Mouse (Mus musculus): ENCODE measurements around the gene Kcnh6. TPM values are rescaled to one million over a fixed set of nuclear protein-coding genes. Genes with fewer than 3 reads are reported as not detected.
A peak's percentile ranks its signal among the peaks of the same experiment; 100 is the strongest.
"Not testable (repeated sequence)": the region's sequence is repeated elsewhere in the genome, so short reads cannot be mapped to it uniquely, and the experiment has no call there.

Gene Kcnh6
- polyA plus RNA-seq, 3 experiments from 2014 or later: 0.16 TPM; not detected in 2

DNA sequence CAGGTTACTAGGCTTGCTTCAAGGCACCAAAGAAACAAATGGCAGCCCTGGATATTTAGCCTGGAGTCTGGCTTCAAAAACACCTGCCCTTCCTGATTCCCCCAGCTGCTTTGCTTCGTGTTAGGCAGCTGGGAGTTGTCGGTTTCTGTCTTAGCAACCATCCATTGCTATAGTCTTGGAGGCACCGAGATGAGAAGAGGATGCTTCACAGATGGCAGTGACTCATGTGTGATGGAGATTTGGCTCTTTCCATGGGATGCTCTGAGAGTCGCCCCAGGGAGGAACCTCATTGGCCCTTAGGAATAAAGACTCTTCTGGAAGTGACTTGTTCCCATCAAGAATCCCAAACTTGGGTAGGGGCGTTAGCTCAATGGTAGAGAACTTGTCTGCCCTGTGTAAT, 8.5 kb downstream of the Kcnh6 start:
- ATAC-seq: no peak

DNA sequence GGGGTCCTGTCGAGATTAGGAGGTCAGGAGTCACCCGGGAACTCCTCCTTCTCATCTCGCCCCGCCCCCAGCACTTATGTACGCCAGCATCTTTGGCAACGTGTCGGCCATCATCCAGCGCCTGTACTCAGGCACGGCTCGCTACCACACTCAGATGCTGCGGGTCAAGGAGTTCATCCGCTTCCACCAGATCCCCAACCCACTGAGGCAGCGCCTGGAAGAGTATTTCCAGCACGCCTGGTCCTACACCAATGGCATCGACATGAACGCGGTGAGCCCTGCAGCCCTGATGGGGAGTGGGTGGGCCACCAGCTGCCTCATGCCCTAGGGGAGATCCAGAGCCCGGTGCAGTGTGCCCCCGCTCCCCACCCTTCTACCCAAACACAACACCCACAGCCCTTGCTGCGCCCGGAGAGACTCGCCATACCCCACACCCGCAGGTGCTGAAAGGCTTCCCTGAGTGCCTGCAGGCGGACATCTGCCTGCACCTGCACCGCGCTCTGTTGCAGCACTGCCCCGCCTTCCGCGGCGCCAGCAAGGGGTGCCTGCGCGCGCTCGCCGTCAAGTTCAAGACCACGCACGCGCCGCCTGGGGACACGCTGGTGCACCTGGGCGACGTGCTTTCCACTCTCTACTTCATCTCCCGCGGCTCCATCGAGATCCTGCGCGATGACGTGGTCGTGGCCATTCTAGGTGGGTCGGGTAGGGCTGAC, 12.3 kb downstream of the Kcnh6 start:
- ATAC-seq: peak; percentile 46

DNA sequence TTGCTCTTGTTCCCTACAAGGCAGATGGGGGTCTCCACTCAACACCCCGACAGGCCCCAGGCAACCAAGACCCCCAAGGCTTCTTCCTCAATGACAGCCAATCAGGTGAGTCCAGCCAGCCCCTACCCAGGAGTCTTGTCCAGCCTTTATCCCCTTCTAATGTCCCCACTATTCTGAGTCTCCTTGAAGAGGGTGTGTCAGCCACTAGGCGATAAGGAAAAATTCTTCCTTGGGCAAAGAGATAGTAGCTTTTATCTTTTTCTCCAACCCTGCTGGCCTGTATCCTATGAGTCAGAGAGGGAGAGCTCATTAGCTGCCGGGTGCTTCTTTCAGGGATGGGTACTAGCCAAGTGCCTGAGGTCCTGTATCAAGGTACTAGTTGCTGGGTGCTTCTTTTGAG, 17.9 kb downstream of the Kcnh6 start:
- ATAC-seq: no peak

DNA sequence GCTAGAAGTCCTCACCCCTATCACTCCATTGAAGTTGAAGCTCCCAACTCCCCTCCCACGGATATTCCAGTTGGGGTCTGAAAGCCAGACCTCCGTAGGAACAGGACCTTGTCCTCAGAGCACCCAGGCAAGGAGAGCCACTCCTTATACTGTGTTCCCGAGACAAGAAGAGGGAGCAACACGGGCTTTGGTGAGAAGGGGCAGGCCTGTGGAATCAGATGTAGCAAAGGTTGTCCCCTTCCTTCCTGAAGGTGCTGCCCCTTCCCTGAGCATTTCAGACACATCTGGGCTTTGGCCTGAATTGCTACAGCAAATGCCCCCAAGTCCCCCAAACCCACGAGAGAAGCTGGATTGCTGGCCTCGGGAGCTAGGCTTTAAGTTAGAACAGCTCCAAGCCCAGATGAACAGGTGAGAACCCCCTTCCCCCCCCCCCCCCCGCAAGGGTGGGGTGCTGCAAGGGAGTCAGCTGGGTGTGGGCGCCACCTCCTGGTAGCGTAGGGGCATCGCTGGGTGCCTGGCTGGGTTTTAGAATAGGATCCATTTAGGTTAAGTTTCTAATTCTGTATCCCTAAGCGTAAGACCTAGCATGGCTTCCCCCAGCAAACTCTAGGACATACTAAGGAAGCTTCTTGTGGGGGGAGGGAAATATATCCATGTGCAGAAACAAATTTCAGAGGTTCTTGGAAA, 18.7 kb downstream of the Kcnh6 start:
- peak; percentile 66 for ATAC-seq

DNA sequence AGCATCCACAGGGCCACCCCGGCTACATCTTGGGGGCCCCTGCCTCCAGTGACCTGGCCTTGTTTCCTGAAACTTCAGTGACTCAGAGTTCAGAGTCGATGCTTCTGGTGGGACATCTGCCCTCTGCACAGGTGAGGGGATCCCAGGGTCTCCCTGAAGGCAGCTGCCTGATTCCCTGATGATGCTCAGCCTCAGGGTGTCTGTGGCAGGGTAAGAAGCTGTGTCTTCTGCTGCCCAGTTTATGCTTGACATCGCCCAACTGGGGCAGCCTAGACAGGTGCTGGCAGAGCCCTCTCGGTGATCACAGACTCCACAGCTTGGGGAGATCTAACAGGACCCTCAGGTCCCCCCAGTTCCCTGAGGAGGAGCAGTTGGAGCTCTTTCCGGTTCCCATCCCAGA, 19.7 kb downstream of the Kcnh6 start:
- ATAC-seq: peak; percentile 44

DNA sequence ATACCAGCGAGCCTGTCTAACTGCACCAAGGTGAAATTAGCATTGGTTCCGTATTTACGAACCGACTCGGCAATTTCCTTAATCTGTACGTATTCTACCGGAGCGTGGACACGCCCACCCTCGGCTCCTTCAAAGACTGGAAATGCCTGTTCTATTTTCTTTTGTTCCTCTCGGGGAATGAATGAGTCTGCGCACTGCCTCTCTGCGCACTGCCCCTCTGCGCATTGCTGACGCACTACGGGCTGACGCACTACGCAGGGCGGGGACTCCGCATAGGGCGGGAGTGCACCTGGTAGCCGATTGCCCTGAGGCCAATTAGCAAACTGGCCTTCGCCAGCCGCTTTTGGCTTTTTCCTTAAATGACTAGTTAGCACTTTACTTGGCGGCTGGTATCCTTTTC, 24.1 kb downstream of the Kcnh6 start:
- ATAC-seq: not testable (repeated sequence)

DNA sequence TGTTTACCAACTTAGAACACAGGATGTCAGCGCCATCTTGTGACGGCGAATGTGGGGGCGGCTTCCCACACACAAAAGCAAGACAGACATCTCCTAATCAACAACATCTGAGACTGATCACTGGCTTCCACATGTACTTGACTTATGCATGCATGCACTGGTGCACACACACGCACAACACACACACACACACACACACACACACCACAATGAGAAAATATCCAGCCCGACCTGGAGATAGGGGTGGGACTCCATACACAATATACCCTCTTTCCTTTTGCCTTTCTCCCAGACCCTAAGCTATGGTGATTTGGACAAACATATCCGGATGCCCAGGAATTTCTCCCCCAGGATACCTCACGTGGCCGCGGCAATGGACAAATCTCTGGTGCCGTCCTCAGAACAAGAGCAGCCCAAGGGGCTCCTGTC, 25.6 kb downstream of the Kcnh6 start:
- ATAC-seq: peak; percentile 59

DNA sequence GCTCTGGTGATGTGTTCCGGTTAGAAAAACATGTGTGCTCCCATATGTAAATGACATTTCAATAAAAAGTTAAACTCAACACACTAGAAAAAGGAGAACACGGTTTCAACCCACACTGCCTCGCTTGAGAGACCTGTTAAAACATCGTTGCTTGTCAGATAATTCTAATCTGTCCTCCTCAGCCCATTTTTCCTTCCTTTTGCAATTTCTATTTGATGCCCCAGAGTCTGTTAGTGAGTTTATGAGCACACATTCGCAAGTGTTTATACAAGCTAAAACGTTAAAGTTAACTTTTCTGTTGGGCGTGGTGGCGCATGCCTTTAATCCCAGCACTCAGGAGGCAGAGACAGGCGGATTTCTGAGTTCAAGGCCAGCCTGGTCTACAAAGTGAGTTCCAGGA, 27.1 kb downstream of the Kcnh6 start:
- ATAC-seq: no peak

DNA sequence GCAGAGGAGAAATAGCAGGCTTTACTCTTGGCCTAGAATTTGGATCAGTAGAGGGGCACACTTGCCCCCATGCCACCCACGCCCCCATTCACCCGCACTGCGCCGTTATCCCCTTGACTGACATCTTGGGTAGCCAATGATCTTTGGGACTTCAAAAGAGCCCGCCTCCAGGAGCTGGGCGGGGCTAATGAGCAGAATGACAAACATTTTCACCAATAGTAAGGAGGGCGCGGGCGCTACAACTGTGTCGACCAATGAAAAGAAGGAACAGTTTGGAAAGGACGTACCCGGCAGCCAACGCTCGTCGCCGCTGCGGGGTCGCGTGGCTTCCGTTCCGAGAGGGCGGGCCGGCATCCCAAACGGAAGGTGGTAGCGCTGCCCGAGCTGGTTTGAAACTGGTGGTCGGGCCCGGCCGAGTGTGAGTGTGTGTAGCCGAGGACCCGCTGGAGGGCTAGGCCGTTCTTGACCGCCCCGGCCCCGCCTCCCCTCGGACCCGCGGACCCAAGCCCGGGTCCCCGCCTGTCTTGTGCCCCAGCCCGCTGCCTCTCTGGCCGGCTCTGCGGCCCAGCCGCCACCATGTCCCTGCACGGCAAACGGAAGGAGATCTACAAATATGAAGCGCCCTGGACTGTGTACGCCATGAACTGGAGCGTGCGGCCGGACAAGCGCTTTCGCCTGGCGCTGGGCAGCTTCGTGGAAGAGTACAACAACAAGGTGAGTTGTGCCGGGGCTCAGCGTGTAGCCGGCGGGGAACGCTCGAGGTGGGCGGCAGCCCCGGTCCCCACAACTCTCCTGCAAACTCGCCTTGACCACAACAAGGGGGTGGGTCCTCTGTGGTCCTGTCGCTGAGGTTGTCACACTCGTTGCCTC, 28.9 kb downstream of the Kcnh6 start, which contains the start of gene Dcaf7:
Gene Dcaf7 (plus strand): TSS at position 325 of the 870 bp plus-strand sequence.
- peak; percentile 96 for ATAC-seq

DNA sequence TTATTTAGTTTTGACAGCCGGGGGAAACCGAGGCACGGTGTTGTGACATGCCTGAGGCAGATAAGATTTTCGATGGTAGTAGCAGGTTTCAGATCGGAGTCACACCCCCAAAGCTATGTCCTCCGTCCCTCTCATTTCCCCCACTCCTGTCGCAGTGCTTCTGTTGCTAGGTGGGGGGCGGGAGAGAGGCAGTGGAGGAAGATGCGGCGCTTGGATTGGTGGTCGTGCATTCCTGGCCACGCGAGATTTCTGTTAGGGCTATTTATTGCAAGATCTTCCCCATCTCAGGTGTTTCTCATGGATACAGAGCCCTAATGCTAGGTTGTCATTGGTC, 29.5 kb downstream of the Kcnh6 start:
- ATAC-seq: no peak

DNA sequence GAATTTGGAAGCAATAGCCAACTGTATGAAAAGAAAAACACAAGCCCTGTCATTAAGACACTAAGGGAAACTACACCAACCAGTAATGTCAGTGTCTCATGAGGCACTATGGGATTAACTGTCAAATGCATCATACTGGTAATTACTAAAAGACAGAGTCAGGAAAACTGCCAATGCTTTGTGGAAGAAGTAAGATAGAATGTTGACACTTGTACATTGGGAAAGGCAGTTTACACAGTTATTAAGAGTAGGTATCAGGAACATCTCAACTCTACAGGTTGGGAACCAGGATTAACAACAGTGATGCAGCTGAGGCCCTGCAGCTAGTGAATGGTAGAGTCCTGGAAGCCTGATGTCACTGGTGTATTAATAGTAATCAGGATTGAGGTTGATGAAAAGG, 36.4 kb downstream of the Kcnh6 start:
- ATAC-seq: no peak

DNA sequence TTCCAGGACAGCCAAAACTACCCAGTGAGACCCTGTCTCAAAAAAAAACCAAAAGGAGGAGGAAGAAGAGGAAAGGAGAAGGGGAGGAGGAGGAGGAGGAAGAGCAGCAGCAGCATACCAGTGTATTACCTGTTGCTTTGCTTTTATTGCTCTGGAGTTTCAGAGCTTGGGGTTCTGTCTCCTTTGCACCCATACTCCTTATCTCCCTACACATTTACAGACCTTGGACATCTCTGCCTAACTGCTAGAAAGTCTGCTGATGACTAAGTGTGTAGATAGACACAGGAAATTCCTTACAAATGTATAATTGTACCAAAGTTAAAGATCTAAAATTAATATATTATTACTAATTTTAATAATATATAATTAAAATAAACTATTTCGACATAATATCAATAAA, 37.3 kb downstream of the Kcnh6 start:
- ATAC-seq: no peak

DNA sequence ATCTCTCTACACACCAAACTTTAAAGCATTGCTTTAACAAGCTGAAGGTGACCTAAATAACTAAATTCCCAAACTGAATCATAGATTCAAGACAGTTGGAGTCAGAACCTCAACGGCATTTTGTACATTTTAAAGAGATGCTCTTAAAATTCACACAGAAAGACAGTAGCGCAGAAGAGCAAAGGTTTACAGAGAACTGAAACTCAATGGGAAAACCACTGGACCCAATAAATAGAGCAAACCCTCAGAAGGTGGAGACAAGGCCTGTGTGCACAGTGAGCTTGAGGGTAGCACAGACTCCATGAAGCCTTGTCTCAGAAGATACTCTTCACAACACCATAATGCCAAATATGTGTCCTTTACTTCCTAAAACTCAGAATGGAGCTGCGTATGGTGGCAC, 37.9 kb downstream of the Kcnh6 start:
- ATAC-seq: no peak

DNA sequence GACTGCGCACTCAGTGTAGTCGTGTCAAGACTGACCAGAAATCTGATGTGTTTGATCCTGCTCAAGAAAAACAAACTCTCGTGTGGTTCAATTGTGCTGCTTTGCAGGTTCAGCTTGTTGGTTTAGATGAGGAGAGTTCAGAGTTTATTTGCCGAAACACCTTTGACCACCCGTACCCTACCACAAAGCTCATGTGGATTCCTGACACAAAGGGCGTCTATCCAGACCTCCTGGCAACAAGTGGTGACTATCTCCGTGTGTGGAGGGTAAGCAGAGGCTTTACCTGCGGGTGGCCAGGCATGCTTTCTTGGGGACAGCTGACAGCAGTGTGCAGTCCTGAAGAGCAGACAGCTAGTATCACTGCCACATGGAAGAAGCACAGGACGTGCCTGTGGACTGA, 38.7 kb downstream of the Kcnh6 start:
- ATAC-seq: no peak

DNA sequence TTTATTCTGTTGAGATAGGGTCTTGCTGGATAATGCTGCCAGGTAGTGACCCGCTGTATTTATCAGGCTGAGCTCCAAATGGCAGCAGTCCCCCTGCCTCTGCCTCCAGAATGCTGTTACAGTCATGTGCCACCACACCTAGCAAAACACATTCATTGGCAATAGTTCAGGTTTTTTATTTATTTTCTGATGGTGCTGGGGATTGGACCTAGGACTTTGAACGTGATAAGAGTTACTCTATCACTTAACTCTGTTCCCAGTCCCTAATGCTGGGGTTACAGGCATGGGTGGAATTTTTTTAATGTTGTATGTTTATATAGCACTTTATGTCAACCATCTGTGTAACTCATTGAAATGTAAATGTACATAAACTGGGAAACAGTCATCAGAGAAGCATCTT, 46.0 kb downstream of the Kcnh6 start:
- no peak for ATAC-seq

DNA sequence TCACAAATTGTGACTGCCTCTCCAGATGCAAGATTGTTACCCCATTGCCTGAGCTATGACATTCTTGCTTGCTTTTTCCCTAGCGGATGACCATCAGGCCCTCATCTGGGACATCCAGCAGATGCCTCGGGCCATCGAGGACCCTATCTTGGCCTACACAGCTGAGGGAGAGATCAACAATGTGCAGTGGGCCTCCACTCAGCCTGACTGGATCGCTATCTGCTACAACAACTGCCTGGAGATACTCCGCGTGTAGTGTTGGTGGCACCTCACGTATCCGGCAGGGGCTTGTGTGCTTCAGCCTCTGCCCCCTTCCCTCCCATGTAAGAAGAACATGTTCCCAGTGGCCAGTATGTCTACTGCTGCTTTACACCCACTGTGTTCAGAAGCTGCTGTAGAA, 46.7 kb downstream of the Kcnh6 start:
- ATAC-seq: no peak

DNA sequence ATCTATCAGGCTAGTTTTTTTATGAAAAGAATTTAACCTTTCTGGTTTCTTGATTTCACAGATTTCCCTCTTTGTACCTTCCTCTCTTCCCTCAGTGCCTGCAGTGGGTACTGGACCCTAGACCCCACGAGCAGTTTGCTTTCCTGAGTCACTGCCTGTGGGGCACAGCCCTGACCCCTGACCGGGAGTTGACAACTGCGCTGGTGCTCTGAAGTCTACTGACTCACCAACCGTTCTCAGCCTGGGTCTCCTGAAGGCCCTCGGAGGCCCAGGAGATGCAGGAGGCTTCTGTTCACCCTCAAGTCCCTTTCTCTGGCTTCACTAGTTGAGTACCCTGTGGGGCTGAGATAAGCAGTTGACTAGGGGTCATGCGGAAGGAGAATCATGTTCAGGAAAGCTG, 47.4 kb downstream of the Kcnh6 start:
- ATAC-seq: no peak

DNA sequence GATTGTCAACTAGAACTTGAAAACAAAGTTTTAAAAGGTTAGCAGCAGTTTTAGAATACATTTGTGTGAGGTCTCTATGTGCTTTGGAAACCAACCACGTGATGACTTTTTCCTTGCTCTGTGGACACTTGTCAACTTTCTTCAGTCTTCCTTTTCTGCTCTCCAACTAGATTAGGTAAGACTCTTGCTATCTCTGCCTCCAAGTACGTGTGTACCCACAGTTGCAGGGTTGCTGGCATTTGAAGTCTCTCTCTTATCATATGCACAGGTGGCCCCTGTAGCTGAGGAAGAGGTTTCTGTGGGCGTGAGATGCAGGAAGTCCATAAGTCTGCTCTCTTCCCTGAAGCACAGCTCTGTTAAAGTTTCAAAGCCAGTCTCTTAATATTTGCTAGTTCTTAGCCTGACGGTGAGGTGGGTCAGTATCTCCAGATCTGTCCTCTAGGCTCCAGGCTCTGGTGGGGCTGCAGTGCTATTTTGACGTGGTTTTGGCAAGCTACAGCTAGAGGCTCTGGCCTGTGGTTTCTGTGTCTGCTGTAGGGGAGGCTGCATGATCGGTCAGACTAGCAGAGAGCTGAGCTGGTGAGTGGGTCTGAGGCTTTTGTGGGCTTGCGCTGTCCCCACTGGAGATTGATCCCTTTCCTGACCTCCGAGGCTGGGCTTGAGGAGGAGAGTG, 49.0 kb downstream of the Kcnh6 start:
- peak; percentile 89 for ATAC-seq

DNA sequence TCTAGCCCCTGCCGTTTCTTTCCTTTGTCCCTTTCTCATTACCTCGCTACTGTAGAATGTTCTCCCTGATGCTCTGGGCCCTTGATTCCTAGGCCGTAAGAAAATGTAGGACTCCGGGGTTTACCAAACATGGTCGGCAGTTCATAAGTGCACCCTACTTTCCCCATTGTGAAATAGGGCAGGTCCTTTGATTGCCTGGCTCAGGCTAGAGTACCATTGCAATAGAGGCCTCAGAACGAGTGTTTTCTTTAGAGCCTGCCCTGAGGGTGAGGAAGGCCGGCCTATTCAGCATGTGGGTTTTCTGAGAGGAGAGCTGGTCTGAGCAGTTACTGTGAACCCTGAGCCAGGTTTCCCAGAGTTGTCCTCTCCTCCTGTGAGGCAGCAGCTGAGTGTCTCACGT, 50.1 kb downstream of the Kcnh6 start:
- ATAC-seq: no peak

DNA sequence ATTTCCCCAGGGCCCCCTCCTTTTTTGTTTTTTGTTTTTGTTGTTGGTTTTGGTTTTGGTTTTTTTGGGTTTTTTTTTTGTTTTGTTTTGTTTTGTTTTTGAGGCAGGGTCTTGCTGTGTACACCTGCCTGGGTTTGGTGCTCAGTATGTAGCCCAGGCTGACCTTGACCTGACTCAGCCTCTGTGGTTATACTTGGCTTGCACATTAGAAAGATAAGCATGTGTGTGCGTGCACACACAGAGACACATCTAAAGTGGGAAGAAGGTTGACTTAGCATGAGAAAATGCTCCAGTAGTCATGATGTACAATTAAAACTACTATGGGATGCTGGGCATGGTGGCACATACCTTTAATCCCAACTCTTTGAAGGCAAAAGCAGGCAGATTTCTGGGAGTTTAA, 52.6 kb downstream of the Kcnh6 start:
- no peak for ATAC-seq

DNA sequence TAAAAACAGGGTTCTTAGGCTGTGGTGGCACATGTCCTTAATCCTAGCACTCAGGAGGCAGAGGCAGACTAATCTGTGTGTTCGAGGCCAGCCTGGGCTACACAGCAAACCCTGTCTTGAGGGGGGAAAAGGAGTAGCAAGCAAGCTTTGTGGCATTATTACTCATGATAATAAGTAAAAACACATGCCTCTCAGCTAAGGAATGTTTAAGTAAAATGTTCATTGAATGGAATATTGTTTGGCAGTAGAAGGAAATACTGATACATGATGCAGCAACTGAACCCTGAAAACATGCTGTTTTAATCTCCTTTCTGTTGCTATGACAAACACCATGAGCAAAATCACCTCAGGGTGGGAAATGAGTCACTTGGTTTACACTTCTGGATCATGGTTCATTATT, 53.4 kb downstream of the Kcnh6 start:
- no peak for ATAC-seq

DNA sequence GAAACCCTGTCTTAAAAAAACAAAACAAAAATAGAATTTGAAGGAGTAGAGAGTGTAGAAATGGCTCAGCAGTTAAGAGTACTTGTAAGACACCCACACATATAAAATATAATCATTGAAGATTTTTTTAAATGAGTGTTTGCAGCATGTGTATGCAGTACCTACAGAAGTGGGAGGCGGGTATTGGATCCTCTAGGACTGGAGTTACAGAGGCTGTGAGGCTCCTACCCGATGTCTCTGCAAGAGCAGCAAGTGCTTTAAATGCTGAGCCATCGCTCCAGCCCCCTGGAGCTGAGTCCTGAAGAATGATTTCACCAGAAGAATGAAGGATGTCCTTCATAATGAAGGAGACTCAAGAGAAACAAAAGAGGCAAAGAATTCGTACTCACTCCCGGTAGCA, 55.8 kb downstream of the Kcnh6 start:
- ATAC-seq: no peak

All from inflammation-experienced regulatory T-cells, adult 6 months (primary cell).